ENCODE assay signal across 9 mouse cellular contexts in genomic region chr1:90896741-90897361, GRCm38 (mm10). TPM values are rescaled to one million over a fixed set of nuclear protein-coding genes. Genes with fewer than 3 reads are reported as not detected.
DNase-seq lines count a peak whose midpoint lies in the region; ATAC-seq and TF ChIP-seq lines count a peak whose summit lies in the region.
"Had no signal": no experiment of that assay in that cellular context is flagged by ENCODE, and none has a peak within 500 bp of the region (broad histone marks: within the 10 kb centered on the region; RNA-seq: fewer than 3 reads in every experiment).

No protein-coding gene starts in this region.

- no peaks in the 10 kb centered on the region for H3K9me3 ChIP-seq in midbrain, embryonic 14.5 days (ENCODE audit: control insufficient read depth, low read length)
- H3K9me3 ChIP-seq: midbrain, embryonic 12.5 days had no signal

- H3K27me3 ChIP-seq in C2C12 (ENCODE audit: control insufficient read depth, insufficient read depth, insufficient read length), result no peaks in the 10 kb centered on the region
- H3K27me3 ChIP-seq in midbrain, embryonic 14.5 days (ENCODE audit: control insufficient read depth, insufficient read depth, low read length), result no peaks in the 10 kb centered on the region
- H3K27me3 ChIP-seq: midbrain, embryonic 12.5 days had no signal

- 62% methylated on average over 14 of the region's 14 CpGs for WGBS in midbrain, embryonic 14.5 days

- intact Hi-C loops in heart, postnatal 14 days (cut with DNase I), result no loop called here

- no peak for ATAC-seq in midbrain, embryonic 14.5 days (ENCODE audit: low FRiP score, low TSS enrichment)

- peak; percentile 51 to 64 for DNase-seq in adrenal gland, postnatal 36 days
- peak; percentile 69 for DNase-seq in fibroblast of lung, adult 2 months (ENCODE audit: low read depth)
- peak; percentile 60 to 77 for DNase-seq in heart, postnatal 14 days
- DNase-seq in layer of hippocampus, adult 18-20 months (ENCODE audit: low spot score in 2 of 2), result peak; percentile 56 to 63
- DNase-seq in midbrain, embryonic 14.5 days, result peak; percentile 35
- DNase-seq in thymus, postnatal 36 days, result no peak
- DNase-seq in frontal cortex, postnatal 36 days (ENCODE audit: low spot score in 2 of 2), result no peak

- no peak overlapping the region for H3ac ChIP-seq in C2C12 (ENCODE audit: control insufficient read depth, insufficient read length, low read depth)

- H3K36me3 ChIP-seq in C2C12 (ENCODE audit: control insufficient read depth, insufficient read depth), result no peaks in the 10 kb centered on the region
- no peaks in the 10 kb centered on the region for H3K36me3 ChIP-seq in midbrain, embryonic 14.5 days (ENCODE audit: control insufficient read depth, insufficient read depth, low read length)
- H3K36me3 ChIP-seq: midbrain, embryonic 12.5 days had no signal

- no peak overlapping the region for H3K9ac ChIP-seq in midbrain, embryonic 14.5 days (replicated peaks; ENCODE audit: low read length)
- H3K9ac ChIP-seq: midbrain, embryonic 12.5 days had no signal

- no peak overlapping the region for H3K4me2 ChIP-seq in midbrain, embryonic 14.5 days (ENCODE audit: low read length)
- H3K4me2 ChIP-seq: midbrain, embryonic 12.5 days had no signal

- no peaks in the 10 kb centered on the region for H3K4me1 ChIP-seq in midbrain, embryonic 14.5 days (ENCODE audit: control insufficient read depth, insufficient read depth, low read length)
- H3K4me1 ChIP-seq: midbrain, embryonic 12.5 days had no signal

- H3K79me3 ChIP-seq in C2C12 (ENCODE audit: low read depth), result no peaks in the 10 kb centered on the region

- no peaks in the 10 kb centered on the region for H3K79me2 ChIP-seq in C2C12 (ENCODE audit: control insufficient read depth, insufficient read depth)

- TF ChIP-seq CTCF in C2C12 (IDR thresholded peaks at IDR 0.05; ENCODE audit: control insufficient read depth, insufficient read depth, insufficient read length), result no peak

- H3K27ac ChIP-seq in midbrain, embryonic 14.5 days (replicated peaks; ENCODE audit: low read depth, low read length), result no peak overlapping the region
- H3K27ac ChIP-seq: midbrain, embryonic 12.5 days had no signal

- H3K4me3 ChIP-seq in C2C12 (ENCODE audit: insufficient read depth, poor library complexity, severe bottlenecking), result no peak overlapping the region
- no peak overlapping the region for H3K4me3 ChIP-seq in midbrain, embryonic 14.5 days (replicated peaks; ENCODE audit: low read depth, low read length)
- H3K4me3 ChIP-seq: midbrain, embryonic 12.5 days had no signal

TF ChIP-seq in C2C12, 6 proteins besides CTCF, POLR2A, EP300 and RAD21:
- no peak for TF ChIP-seq MYOD1 (IDR thresholded peaks at IDR 0.05; ENCODE audit: control insufficient read depth, insufficient read length, low read depth)
- TF ChIP-seq MYOG (IDR thresholded peaks at IDR 0.05; ENCODE audit: control insufficient read depth, extremely low read depth, insufficient read length), result no peak
- peak; percentile 32 for TF ChIP-seq USF1 (IDR thresholded peaks at IDR 0.05; ENCODE audit: low read depth)
- TF ChIP-seq FOSL1 (IDR thresholded peaks at IDR 0.05; ENCODE audit: insufficient read depth, low read length, poor library complexity, severe bottlenecking), result no peak
- TF ChIP-seq CEBPB (IDR thresholded peaks at IDR 0.05; ENCODE audit: low read depth), result no peak
- no peak for TF ChIP-seq MAX (IDR thresholded peaks at IDR 0.05)

RNA-seq across cellular contexts. Expression of gene Mlph, which starts 18.0 kb away (rescaled TPM):
- polyA plus RNA-seq in C2C12 (2012; fragmentation: generic; extraction: Trizol), result 0.07 TPM
- total RNA-seq in adrenal gland, postnatal 36 days (2021), result 1 to 10 TPM; 2.2 to 2.3 TPM
- total RNA-seq in heart, postnatal 14 days (2021), result under 1 TPM; 0.41 to 0.86 TPM
- total RNA-seq in layer of hippocampus, adult 18-20 months (2021), result 1 to 10 TPM; 2.7 to 2.8 TPM
- 0.12 and 0.42 TPM in 2 replicates for polyA plus RNA-seq in midbrain, embryonic 14.5 days (2014; fragmentation: Nextera tagmentation; extraction: Ambion mirVana)

RNA-seq across cellular contexts. Expression of gene Col6a3, which starts 53.1 kb away (rescaled TPM):
- 38.6 TPM for polyA plus RNA-seq in C2C12 (2012; fragmentation: generic; extraction: Trizol)
- 10 to 100 TPM; 38.0 to 66.0 TPM for total RNA-seq in adrenal gland, postnatal 36 days (2021)
- total RNA-seq in heart, postnatal 14 days (2021), result 100 to 1,000 TPM in 1 of 2 experiments, 10 to 100 TPM in 1; 90.3 to 105 TPM
- 1 to 10 TPM; 3.4 to 4.3 TPM for total RNA-seq in layer of hippocampus, adult 18-20 months (2021)
- 0.72 and 6.9 TPM in 2 replicates for polyA plus RNA-seq in midbrain, embryonic 14.5 days (2014; fragmentation: Nextera tagmentation; extraction: Ambion mirVana)

RNA-seq across cellular contexts. Expression of gene Prlh, which starts 56.1 kb away (rescaled TPM):
- not detected for polyA plus RNA-seq in C2C12 (2012; fragmentation: generic; extraction: Trizol)
- not detected for total RNA-seq in adrenal gland, postnatal 36 days (2021)
- total RNA-seq in heart, postnatal 14 days (2021), result not detected
- total RNA-seq in layer of hippocampus, adult 18-20 months (2021), result not detected
- not detected in 2 replicates for polyA plus RNA-seq in midbrain, embryonic 14.5 days (2014; fragmentation: Nextera tagmentation; extraction: Ambion mirVana)
- polyA plus RNA-seq: midbrain, embryonic 12.5 days had no signal

Comparison
In these comparisons a context has a peak if more than half of its experiments do, and no peak if none do; other contexts are left out.
1. DNase-seq: peak in adrenal gland, postnatal 36 days (2 of 2), fibroblast of lung, adult 2 months (single experiment), heart, postnatal 14 days (2 of 2), layer of hippocampus, adult 18-20 months (2 of 2) and midbrain, embryonic 14.5 days (single experiment); none in thymus, postnatal 36 days (0 of 2) and frontal cortex, postnatal 36 days (0 of 2).
2. RNA of gene Col6a3, which starts 53.1 kb away (total RNA-seq): 90.3 to 105 TPM in heart, postnatal 14 days and 38.0 to 66.0 TPM in adrenal gland, postnatal 36 days; 3.4 to 4.3 TPM in layer of hippocampus, adult 18-20 months; every median in the first group is over 4 times any median in the second.